Mouse (Mus musculus): ENCODE results near the gene Shisa4.

Gene Shisa4

GRCm38 (mm10) chr1:135366380-135366779, 8.7 kb downstream of the Shisa4 start:
- no peak for DNase-seq (ENCODE audit: low read depth, low spot score)

DNA sequence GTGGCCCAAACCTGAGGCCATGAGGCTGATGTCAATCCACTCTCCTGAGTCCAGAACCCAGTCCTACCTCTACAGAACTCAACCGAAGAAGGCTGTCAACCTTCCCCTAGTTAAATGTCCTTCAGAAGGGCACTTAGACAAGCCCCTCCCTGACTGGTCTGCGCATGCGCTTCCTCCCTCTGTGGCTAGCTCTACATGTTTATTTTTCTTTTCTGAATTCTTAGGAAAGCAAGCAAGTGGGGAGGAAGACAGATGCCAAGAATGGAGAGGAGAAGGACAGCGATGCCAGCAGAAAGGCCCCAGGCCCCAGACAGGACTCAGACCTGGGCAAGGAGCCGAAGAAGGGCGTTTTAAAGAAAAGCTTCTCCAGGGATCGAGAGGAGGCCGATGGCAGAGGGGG, 11.6 kb downstream of the Shisa4 start:
- no peak for DNase-seq (ENCODE audit: low read depth, low spot score)

- DNase-seq (ENCODE audit: low read depth, low spot score), result no peak
Observed at GRCm38 (mm10) chr1:135362115-135362514, 12.9 kb downstream of the Shisa4 start.

GRCm38 (mm10) chr1:135361491-135361890, 13.5 kb downstream of the Shisa4 start:
- no peak for DNase-seq (ENCODE audit: low read depth, low spot score)

DNA sequence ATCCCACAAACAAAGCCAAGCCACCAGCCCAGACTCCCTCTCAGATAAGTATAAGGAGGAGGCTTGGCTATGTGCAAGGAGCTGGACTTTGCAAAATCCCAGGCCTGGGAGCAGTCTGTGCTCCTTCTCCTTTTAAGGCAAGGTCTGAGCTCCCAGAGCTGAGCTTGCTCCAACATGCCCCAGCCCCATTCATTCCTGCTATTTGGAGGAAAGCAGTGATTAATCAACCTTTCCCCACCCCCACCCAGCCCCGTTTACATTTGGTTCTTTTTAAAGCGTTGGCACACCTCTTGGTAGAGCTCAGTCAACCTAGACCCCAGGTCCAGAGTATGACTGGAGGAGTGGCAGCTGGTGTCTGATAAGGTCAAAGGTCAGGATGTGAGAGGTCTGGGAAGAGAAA, 16.0 kb downstream of the Shisa4 start:
- DNase-seq (ENCODE audit: low read depth, low spot score), result no peak

DNA sequence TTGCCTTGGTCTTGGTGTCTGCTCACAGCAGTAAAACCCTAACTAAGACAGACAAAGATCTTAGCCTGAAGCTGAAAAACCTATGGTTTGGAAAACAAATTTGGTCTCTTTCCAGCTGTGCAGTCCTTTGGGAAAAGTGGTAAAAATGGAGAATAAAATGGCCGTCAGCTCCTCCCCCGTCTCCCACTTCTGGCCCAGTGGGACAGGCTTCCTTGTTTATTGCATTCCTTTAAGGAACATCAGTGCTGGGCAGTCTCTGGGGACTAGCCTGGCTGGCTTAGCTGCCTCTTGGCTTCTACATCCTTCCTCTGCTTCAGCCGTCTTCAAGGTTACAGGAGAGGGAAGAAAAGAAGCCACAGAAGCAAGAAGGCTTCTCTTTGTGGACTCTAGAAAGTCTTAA, 23.1 kb downstream of the Shisa4 start:
- no peak for DNase-seq (ENCODE audit: low read depth, low spot score)

GRCm38 (mm10) chr1:135347498-135348169, 27.4 kb downstream of the Shisa4 start:
- DNase-seq (ENCODE audit: low read depth, low spot score), result no peak

GRCm38 (mm10) chr1:135346891-135347290, 28.1 kb downstream of the Shisa4 start:
- DNase-seq (ENCODE audit: low read depth, low spot score), result peak; percentile 32

- DNase-seq (ENCODE audit: low read depth, low spot score), result no peak
Observed at GRCm38 (mm10) chr1:135344026-135344425, 31.0 kb downstream of the Shisa4 start.

DNA sequence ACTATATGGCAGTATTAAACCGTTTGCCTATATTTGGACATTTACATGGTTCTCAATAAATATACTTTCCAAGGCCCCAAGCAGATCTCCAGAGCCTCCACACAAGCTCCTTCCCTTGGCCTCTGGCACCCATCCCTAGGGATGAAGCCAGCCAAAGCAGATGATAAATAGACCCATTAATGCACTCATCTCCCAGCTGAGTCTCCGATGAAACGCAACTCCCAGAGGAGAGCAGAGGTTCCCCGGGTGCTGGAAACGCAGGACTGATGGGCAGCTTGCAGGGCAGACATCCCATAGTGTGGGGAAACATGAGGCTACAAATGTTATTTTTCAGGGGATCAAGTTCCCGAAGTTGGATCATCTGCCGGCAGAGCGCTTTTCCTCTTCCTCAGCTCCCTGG, 33.1 kb downstream of the Shisa4 start:
- no peak for DNase-seq (ENCODE audit: low read depth, low spot score)

GRCm38 (mm10) chr1:135330578-135330977, 44.5 kb downstream of the Shisa4 start:
- no peak for DNase-seq (ENCODE audit: low read depth, low spot score)

GRCm38 (mm10) chr1:135328368-135328767, 46.7 kb downstream of the Shisa4 start:
- no peak for DNase-seq (ENCODE audit: low read depth, low spot score)

DNA sequence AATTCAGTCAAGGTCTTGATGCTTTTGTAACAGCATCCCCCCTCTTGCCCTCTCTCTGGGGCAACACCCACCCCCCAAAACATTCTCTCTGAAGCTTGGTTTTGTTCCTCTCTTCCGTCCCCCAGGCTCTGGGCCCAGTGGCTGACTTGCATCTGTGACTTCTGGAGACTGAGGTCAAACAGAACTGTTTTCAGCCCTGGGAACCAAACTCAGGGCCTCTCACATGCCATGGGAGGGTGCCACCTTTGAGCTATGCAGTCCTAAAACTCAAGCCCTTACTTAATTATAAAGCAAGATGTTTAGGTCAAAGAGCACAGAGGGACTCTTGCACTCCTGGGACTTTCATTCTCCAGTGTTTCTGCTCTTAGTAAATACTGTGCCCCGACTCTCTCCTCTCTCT, 49.1 kb downstream of the Shisa4 start:
- DNase-seq (ENCODE audit: low read depth, low spot score), result no peak

GRCm38 (mm10) chr1:135324571-135324970, 50.5 kb downstream of the Shisa4 start, which contains the start of gene Lmod1:
Lmod1 (plus strand) TSS chr1:135324807.
- DNase-seq (ENCODE audit: low read depth, low spot score), result no peak

GRCm38 (mm10) chr1:135323367-135323901, 51.6 kb downstream of the Shisa4 start:
- DNase-seq (ENCODE audit: low read depth, low spot score), result no peak

Measured in A20 (cell line).